Mouse (Mus musculus) embryonic facial prominence, embryonic 14.5 days (tissue): ENCODE results near the gene Ctsc. TPM values are rescaled to one million over a fixed set of nuclear protein-coding genes. Genes with fewer than 3 reads are reported as not detected.
A peak's percentile ranks its signal among the peaks of the same experiment; 100 is the strongest.

Experiments
- ATAC-seq: fragments of 200-750 bp; cut with Nextera tagmentation; 2 replicates; pipeline ENCODE4 v1.8.0; 2017; ENCODE audit warnings: low read depth, moderate number of reproducible peaks, moderate TSS enrichment
- DNase-seq: peaks from one replicate; pipeline ENCODE4 v3.0.0-alpha.2; 2015; ENCODE audit warnings: low spot score
- H3K27ac ChIP-seq: fragments of 300-500 bp; sonication (generic); replicated peaks from 2 replicates; pipeline ENCODE4 v1.5.1; 2014; ENCODE audit warnings: low read depth, mild to moderate bottlenecking, low read length, moderate library complexity
- H3K27me3 ChIP-seq: fragments of 300-500 bp; sonication (generic); replicated peaks from 2 replicates; pipeline ENCODE4 v1.6.1; 2014; ENCODE audit warnings: low read length; ENCODE audit not compliant: control insufficient read depth, insufficient read depth
- H3K36me3 ChIP-seq: fragments of 300-500 bp; sonication (generic); 2 replicates; pipeline ENCODE4 v1.6.1; 2014; ENCODE audit warnings: low read length, mixed read lengths; ENCODE audit not compliant: control insufficient read depth, insufficient read depth
- H3K4me1 ChIP-seq: fragments of 300-500 bp; sonication (generic); 2 replicates; pipeline ENCODE4 v1.6.1; 2014; ENCODE audit warnings: antibody characterized with exemption, low read length; ENCODE audit not compliant: control insufficient read depth, insufficient read depth
- H3K4me2 ChIP-seq: fragments of 300-500 bp; sonication (generic); 2 replicates; pipeline ENCODE4 v1.6.1; 2014; ENCODE audit warnings: low read depth, mild to moderate bottlenecking, low read length, moderate library complexity, mixed read lengths
- H3K4me3 ChIP-seq: fragments of 300-500 bp; sonication (generic); 2 replicates; pipeline ENCODE4 v1.5.1; 2014; ENCODE audit warnings: low read depth, mild to moderate bottlenecking, low read length
- H3K9ac ChIP-seq: fragments of 300-500 bp; sonication (generic); 2 replicates; pipeline ENCODE4 v1.6.1; 2014; ENCODE audit warnings: low read depth, mild to moderate bottlenecking, low read length, moderate library complexity, mixed read lengths
- H3K9me3 ChIP-seq: fragments of 300-500 bp; sonication (generic); 2 replicates; pipeline ENCODE4 v1.6.1; 2016; ENCODE audit warnings: low read length; ENCODE audit not compliant: control insufficient read depth
- WGBS: fragments of 180-500 bp; shearing (Covaris S2); extraction: QIAGEN DNeasy Blood & Tissue Kit; methylation state at CpG from one replicate; pipeline ENCODE4 v1.1.7; 2014; 5-methylcytosine and 5-hydroxymethylcytosine counted together
- polyA plus RNA-seq: library from polyadenylated mRNA; unstranded; fragments of >200 nt; fragmentation: Nextera tagmentation; extraction: Ambion mirVana; gene quantifications from 2 replicates; pipeline ENCODE4 v1.2.1, GENCODE M21; 2014

Ctsc gene
- polyA plus RNA-seq, 1 experiment from 2014 or later = 60.0 TPM

GRCm38 (mm10) chr7:88278628-88279196 is 827 bp downstream of the Ctsc start:
- Histone ChIP-seq H3K4me3 (peak overlapping the region; percentile 57), H3K9ac (peak overlapping the region; percentile 70), H3K4me2 (peak overlapping the region; percentile 92), H3K27ac (0 out of 2 replicates have a peak overlapping the region, but pooled peaks have one; percentile 67), H3K4me1 (no peaks in the 10 kb centered on the region), H3K27me3 (no peaks in the 10 kb centered on the region), H3K9me3 (no peaks in the 10 kb centered on the region), H3K36me3 (0 out of 2 replicates have a peak, but pooled peaks cover 5% of the 10 kb centered on the region)
- ATAC-seq (0 out of 2 replicates have a peak, but pooled peaks have one; percentile 5), DNase-seq (no peak)
- WGBS = 44% methylated on average over 8 of the region's 8 CpGs

- WGBS = 90% methylated on average over 3 of the region's 3 CpGs
- H3K27ac ChIP-seq = no peak overlapping the region
- no peaks in the 10 kb centered on the region for H3K9me3 ChIP-seq
- H3K4me3 ChIP-seq = no peak overlapping the region
- H3K27me3 ChIP-seq = no peaks in the 10 kb centered on the region
- H3K9ac ChIP-seq = no peak overlapping the region
- DNase-seq (no peak), ATAC-seq (no peak)
- H3K4me1 ChIP-seq = no peaks in the 10 kb centered on the region
- no peak overlapping the region for H3K4me2 ChIP-seq
- H3K36me3 ChIP-seq = 0 out of 2 replicates have a peak, but pooled peaks cover 5% of the 10 kb centered on the region
These were observed 7.4 kb downstream of the Ctsc start for GRCm38 (mm10) chr7:88285276-88285675.

GRCm38 (mm10) chr7:88291036-88291435 is 13.2 kb downstream of the Ctsc start:
- no peak overlapping the region for H3K4me3 ChIP-seq
- H3K27me3 ChIP-seq = no peaks in the 10 kb centered on the region
- DNase-seq = no peak
- H3K27ac ChIP-seq = no peak overlapping the region
- H3K9ac ChIP-seq = no peak overlapping the region
- 62% methylated on average over 2 of the region's 2 CpGs for WGBS
- ATAC-seq = no peak
- no peaks in the 10 kb centered on the region for H3K36me3 ChIP-seq
- no peak overlapping the region for H3K4me2 ChIP-seq
- H3K4me1 ChIP-seq = no peaks in the 10 kb centered on the region
- no peaks in the 10 kb centered on the region for H3K9me3 ChIP-seq

DNA sequence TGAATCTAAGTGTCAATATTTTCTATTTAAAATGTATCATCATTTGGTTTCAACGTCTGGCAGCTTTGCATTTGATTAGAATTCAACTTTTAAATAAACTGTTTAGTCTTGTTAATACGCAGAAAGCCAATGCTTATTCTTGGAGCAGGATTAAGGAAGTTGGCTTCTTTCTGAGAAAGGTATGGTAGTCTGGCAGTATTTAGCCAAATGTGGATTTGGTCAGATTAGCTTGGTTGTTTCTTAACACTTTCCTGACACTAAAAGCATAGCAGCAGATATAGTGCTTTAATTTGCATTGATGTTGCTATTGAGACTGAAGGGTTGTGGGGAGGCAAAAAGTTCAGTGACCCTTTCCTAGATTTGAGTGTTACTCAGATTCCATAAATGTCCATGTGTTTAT is 14.2 kb downstream of the Ctsc start:
- DNase-seq = no peak

GRCm38 (mm10) chr7:88293907-88294306 is 16.0 kb downstream of the Ctsc start:
- 46% methylated on average over 6 of the region's 6 CpGs for WGBS
- Histone ChIP-seq H3K36me3 (no peaks in the 10 kb centered on the region), H3K9me3 (no peaks in the 10 kb centered on the region), H3K4me3 (no peak overlapping the region), H3K27me3 (no peaks in the 10 kb centered on the region), H3K4me1 (no peaks in the 10 kb centered on the region), H3K9ac (no peak overlapping the region), H3K4me2 (no peak overlapping the region), H3K27ac (no peak overlapping the region)
- DNase-seq (no peak), ATAC-seq (no peak)

More for the DNA sequence above, 14.2 kb downstream of the Ctsc start:
- no peaks in the 10 kb centered on the region for H3K4me1 ChIP-seq
- H3K27ac ChIP-seq = no peak overlapping the region
- H3K27me3 ChIP-seq = no peaks in the 10 kb centered on the region
- no peak for ATAC-seq
- H3K9me3 ChIP-seq = no peaks in the 10 kb centered on the region
- H3K9ac ChIP-seq = no peak overlapping the region
- no peak overlapping the region for H3K4me2 ChIP-seq
- 76% methylated on average over 2 of the region's 2 CpGs for WGBS
- no peak overlapping the region for H3K4me3 ChIP-seq
- H3K36me3 ChIP-seq = no peaks in the 10 kb centered on the region

GRCm38 (mm10) chr7:88295989-88296388 is 18.1 kb downstream of the Ctsc start:
- H3K4me1 ChIP-seq = no peaks in the 10 kb centered on the region
- no peak for ATAC-seq
- DNase-seq = no peak
- no peak overlapping the region for H3K9ac ChIP-seq
- no peak overlapping the region for H3K4me2 ChIP-seq
- no peak overlapping the region for H3K4me3 ChIP-seq
- H3K27me3 ChIP-seq = no peaks in the 10 kb centered on the region
- WGBS = 89% methylated on average over 1 of the region's 1 CpGs
- H3K27ac ChIP-seq = no peak overlapping the region
- no peaks in the 10 kb centered on the region for H3K36me3 ChIP-seq
- no peaks in the 10 kb centered on the region for H3K9me3 ChIP-seq

GRCm38 (mm10) chr7:88296932-88297331 is 19.0 kb downstream of the Ctsc start:
- no peaks in the 10 kb centered on the region for H3K27me3 ChIP-seq
- 55% methylated on average over 6 of the region's 6 CpGs for WGBS
- no peak overlapping the region for H3K9ac ChIP-seq
- ATAC-seq (no peak), DNase-seq (no peak)
- H3K4me2 ChIP-seq = no peak overlapping the region
- H3K4me3 ChIP-seq = no peak overlapping the region
- H3K9me3 ChIP-seq = no peaks in the 10 kb centered on the region
- no peak overlapping the region for H3K27ac ChIP-seq
- H3K36me3 ChIP-seq = no peaks in the 10 kb centered on the region
- no peaks in the 10 kb centered on the region for H3K4me1 ChIP-seq

DNA sequence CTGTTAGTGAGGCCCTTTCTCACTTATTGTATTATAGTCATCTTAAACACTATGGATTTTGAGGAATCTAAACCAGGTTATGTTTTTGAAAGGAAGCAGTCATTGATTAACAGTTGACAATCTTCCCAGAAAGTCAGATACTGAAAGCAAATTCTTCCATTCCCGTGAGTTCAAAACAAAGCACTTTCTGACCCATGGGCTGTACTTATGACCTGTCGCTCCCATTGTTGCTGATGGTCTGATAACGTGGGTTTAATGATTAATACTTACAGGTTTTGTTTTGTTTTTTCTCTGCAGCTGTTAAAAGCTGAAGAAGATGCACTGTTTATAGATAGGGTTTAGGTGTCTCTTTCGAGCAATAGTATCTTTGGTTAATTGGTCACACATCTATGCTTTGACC is 27.9 kb downstream of the Ctsc start:
- Histone ChIP-seq H3K4me2 (no peak overlapping the region), H3K27ac (no peak overlapping the region), H3K4me3 (no peak overlapping the region), H3K9me3 (no peaks in the 10 kb centered on the region), H3K36me3 (no peaks in the 10 kb centered on the region), H3K9ac (no peak overlapping the region), H3K27me3 (no peaks in the 10 kb centered on the region), H3K4me1 (no peaks in the 10 kb centered on the region)
- ATAC-seq (no peak), DNase-seq (no peak)
- WGBS = 81% methylated on average over 4 of the region's 4 CpGs

- Histone ChIP-seq H3K27me3 (no peaks in the 10 kb centered on the region), H3K4me2 (no peak overlapping the region), H3K4me1 (no peaks in the 10 kb centered on the region), H3K9ac (no peak overlapping the region), H3K36me3 (no peaks in the 10 kb centered on the region), H3K9me3 (no peaks in the 10 kb centered on the region), H3K27ac (no peak overlapping the region), H3K4me3 (no peak overlapping the region)
- 76% methylated on average over 3 of the region's 3 CpGs for WGBS
- no peak for DNase-seq
- no peak for ATAC-seq
These were observed 28.8 kb downstream of the Ctsc start for GRCm38 (mm10) chr7:88306725-88307124.
